Mouse (Mus musculus): ENCODE results near the gene Thoc3. TPM values are rescaled to one million over a fixed set of nuclear protein-coding genes. Genes with fewer than 3 reads are reported as not detected.

Gene Thoc3
- polyA plus RNA-seq, 1 experiment from 2014 or later, result 119 TPM

DNA sequence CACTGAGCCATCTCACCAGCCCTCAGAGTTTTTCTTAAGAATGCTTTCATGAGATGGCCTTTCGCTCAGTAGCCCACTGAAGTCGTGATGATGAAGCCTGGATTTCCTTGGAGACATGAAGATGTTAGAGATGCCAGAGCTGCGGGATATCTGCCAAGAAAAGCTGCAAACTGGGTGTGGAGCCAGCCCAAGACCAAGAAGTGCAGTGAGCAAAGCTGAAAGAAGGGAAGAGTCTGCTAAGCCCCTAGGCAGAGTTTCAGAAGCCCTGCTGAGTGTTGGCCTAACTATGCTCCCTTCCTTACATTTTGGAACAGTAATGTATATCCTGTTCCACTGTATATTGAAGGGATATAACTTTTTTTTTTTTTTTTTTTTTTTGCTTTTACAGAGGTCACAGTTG lies 10.6 kb upstream of the Thoc3 start:
- Histone ChIP-seq H3K4me2 (replicated peaks) (no peak overlapping the region), H3K9ac (no peak overlapping the region), H3K36me3 (no peaks in the 10 kb centered on the region), H3K4me3 (no peak overlapping the region), H3K27ac (no peak overlapping the region), H3K4me1 (no peaks in the 10 kb centered on the region), H3K27me3 (replicated peaks) (no peaks in the 10 kb centered on the region), H3K9me3 (no peaks in the 10 kb centered on the region)
- 65% methylated on average over 3 of the region's 3 CpGs for WGBS
- no peak for ATAC-seq (ENCODE audit: low FRiP score, low read depth)

GRCm38 (mm10) chr13:54475702-54476101 lies 7.1 kb upstream of the Thoc3 start:
- H3K4me1 ChIP-seq, result no peaks in the 10 kb centered on the region
- WGBS, result 78% methylated on average over 5 of the region's 5 CpGs
- no peak for ATAC-seq (ENCODE audit: low FRiP score, low read depth)

DNA sequence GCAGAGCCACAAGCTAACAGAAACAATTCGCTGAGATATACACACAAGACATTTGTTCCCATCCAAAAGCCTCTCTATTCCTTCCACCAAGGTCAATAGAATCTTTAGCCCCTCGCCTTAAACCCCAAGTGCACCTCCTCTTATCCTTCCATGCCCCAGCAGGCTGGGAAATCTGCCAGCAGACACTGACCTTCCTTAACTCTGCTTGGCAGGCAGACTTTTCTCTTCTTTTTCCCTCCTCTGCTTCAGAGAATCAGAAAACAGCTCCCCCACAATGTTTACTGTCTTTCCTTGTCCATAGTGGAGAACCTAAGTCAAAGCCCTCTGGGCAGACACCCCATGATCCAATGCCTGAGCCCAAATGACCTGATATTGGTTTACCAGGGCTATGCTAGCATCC lies 6.3 kb upstream of the Thoc3 start:
- no peak for ATAC-seq (ENCODE audit: low FRiP score, low read depth)
- 70% methylated on average over 2 of the region's 2 CpGs for WGBS

More at GRCm38 (mm10) chr13:54475702-54476101, 7.1 kb upstream of the Thoc3 start:
- no peak overlapping the region for H3K4me3 ChIP-seq
- no peak overlapping the region for H3K27ac ChIP-seq
- H3K27me3 ChIP-seq (replicated peaks), result no peaks in the 10 kb centered on the region
- H3K4me2 ChIP-seq (replicated peaks), result no peak overlapping the region
- no peaks in the 10 kb centered on the region for H3K36me3 ChIP-seq
- no peak overlapping the region for H3K9ac ChIP-seq
- H3K9me3 ChIP-seq, result no peaks in the 10 kb centered on the region

DNA sequence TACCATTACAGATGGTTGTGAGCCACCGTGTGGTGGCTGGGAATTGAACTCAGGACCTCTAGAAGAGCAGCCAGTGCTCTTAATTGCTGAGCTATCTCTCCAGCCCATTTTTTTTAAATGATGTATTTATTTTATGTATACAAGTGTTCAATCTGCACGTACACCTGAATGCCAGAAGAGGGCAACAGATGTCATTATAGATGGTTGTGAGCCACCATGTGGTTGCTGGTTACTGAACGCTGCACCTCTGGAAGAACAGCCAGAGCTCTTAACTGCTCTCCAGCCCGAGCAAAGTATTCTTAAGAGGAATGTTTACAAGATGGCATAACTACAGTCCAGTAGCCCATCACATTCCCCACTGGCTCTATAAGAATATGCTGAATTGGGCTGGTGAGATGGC lies 3.3 kb upstream of the Thoc3 start:
- Histone ChIP-seq H3K9me3 (no peaks in the 10 kb centered on the region), H3K9ac (no peak overlapping the region), H3K27me3 (replicated peaks) (no peaks in the 10 kb centered on the region), H3K36me3 (peaks cover 5% of the 10 kb centered on the region), H3K4me1 (peaks cover 10% of the 10 kb centered on the region), H3K4me3 (no peak overlapping the region), H3K27ac (no peak overlapping the region), H3K4me2 (replicated peaks) (no peak overlapping the region)
- WGBS, result 89% methylated on average over 4 of the region's 4 CpGs
- ATAC-seq (ENCODE audit: low FRiP score, low read depth), result no peak

More for the DNA sequence above, 6.3 kb upstream of the Thoc3 start:
- Histone ChIP-seq H3K9me3 (no peaks in the 10 kb centered on the region), H3K36me3 (no peaks in the 10 kb centered on the region), H3K27ac (no peak overlapping the region), H3K4me2 (replicated peaks) (no peak overlapping the region), H3K27me3 (replicated peaks) (no peaks in the 10 kb centered on the region), H3K4me3 (no peak overlapping the region), H3K9ac (no peak overlapping the region), H3K4me1 (no peaks in the 10 kb centered on the region)

GRCm38 (mm10) chr13:54469012-54469354 lies 334 bp upstream of the Thoc3 start:
- peak overlapping the region; percentile 80 for H3K4me3 ChIP-seq
- peaks cover 34% of the 10 kb centered on the region for H3K36me3 ChIP-seq
- ATAC-seq (ENCODE audit: low FRiP score, low read depth), result peak; percentile 70
- H3K4me2 ChIP-seq (replicated peaks), result peak overlapping the region; percentile 89
- no peak overlapping the region for H3K27ac ChIP-seq
- peaks cover 10% of the 10 kb centered on the region for H3K4me1 ChIP-seq
- no peak overlapping the region for H3K9ac ChIP-seq
- no peaks in the 10 kb centered on the region for H3K27me3 ChIP-seq (replicated peaks)
- WGBS, result 21% methylated on average over 4 of the region's 4 CpGs
- H3K9me3 ChIP-seq, result peaks cover 7% of the 10 kb centered on the region; the same call in 1 of the 2 replicates

GRCm38 (mm10) chr13:54459282-54459681 lies 9.4 kb downstream of the Thoc3 start:
- H3K9me3 ChIP-seq, result peaks cover 8% of the 10 kb centered on the region; the same call in 1 of the 2 replicates
- H3K36me3 ChIP-seq, result peaks cover 91% of the 10 kb centered on the region
- H3K27me3 ChIP-seq (replicated peaks), result no peaks in the 10 kb centered on the region
- no peak overlapping the region for H3K4me2 ChIP-seq (replicated peaks)
- no peak overlapping the region for H3K9ac ChIP-seq
- H3K4me3 ChIP-seq, result no peak overlapping the region
- no peak for ATAC-seq (ENCODE audit: low FRiP score, low read depth)
- H3K27ac ChIP-seq, result no peak overlapping the region
- whole genome bisulfite sequencing, result 90% methylated on average over 4 of the region's 4 CpGs
- no peaks in the 10 kb centered on the region for H3K4me1 ChIP-seq

DNA sequence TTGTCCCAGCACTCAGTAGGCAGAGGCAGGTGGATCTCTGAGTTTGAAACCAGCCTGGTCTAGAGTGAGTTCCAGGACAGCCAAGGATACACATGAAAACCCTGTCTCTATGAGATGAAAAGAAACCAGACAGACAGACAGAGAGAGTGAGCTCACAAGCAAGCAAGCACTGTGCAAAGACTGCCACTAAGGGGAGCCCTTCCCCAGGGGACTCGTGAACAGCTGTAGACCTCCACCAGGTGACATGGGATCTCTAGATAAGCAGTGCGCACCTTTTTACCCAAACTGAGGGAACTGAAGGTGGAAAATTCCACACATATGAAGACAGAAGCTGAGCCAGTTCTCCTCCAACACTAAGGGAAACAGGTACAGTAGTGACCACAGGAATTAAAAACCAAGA lies 11.6 kb downstream of the Thoc3 start:
- 95% methylated on average over 2 of the region's 2 CpGs for WGBS
- no peaks in the 10 kb centered on the region for H3K4me1 ChIP-seq
- peaks cover 78% of the 10 kb centered on the region for H3K36me3 ChIP-seq
- H3K4me3 ChIP-seq, result no peak overlapping the region
- no peaks in the 10 kb centered on the region for H3K27me3 ChIP-seq (replicated peaks)
- ATAC-seq (ENCODE audit: low FRiP score, low read depth), result no peak
- no peak overlapping the region for H3K4me2 ChIP-seq (replicated peaks)
- no peak overlapping the region for H3K9ac ChIP-seq
- no peak overlapping the region for H3K27ac ChIP-seq
- H3K9me3 ChIP-seq, result no peaks in the 10 kb centered on the region

DNA sequence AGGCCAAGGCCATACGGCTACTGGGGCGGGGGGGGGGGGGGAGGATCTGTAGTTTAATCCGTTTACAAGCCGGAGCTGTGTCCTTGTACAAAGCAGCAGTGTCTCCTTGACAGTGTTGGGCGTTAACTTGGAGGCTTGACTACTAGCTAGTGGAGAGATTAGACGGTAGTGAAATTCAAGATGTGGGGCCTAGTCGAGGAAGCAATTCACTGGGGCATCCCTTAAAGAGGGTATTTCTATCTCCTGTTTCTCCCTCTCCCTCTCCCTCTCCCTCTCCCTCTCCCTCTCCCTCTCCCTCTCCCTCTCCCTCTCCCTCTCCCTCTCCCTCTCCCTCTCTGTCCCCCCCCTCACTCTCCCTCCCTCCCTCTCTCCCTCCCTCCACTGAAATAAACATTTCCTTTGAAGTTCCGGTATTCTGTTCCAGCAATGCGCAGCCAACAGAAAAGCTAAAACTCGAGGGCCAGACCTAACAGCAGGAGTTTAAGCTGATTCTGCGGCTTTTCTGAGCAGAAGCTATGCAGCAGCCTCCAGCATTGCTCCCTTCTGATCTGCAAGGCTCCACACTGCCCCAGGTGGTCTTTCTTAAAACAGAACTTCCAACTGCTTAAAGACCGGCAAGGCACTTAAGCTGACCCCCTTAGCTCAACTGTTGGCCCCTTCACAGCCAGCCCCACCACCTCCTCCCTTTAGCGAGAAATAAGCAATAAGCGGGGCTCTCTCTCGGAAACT lies 21.0 kb downstream of the Thoc3 start:
- H3K9ac ChIP-seq, result no peak overlapping the region
- H3K36me3 ChIP-seq, result no peaks in the 10 kb centered on the region
- 0 out of 2 replicates have a peak overlapping the region, but pooled peaks have one; percentile 0 for H3K4me3 ChIP-seq
- WGBS, result 3% methylated on average over 15 of the region's 15 CpGs
- peaks cover 7% of the 10 kb centered on the region; the same call in 1 of the 2 replicates for H3K4me1 ChIP-seq
- ATAC-seq (ENCODE audit: low FRiP score, low read depth), result no peak
- peaks cover 5% of the 10 kb centered on the region; the same call in 1 of the 2 replicates for H3K27me3 ChIP-seq (replicated peaks)
- H3K27ac ChIP-seq, result no peak overlapping the region
- H3K4me2 ChIP-seq (replicated peaks), result peak overlapping the region; percentile 27
- H3K9me3 ChIP-seq, result no peaks in the 10 kb centered on the region

DNA sequence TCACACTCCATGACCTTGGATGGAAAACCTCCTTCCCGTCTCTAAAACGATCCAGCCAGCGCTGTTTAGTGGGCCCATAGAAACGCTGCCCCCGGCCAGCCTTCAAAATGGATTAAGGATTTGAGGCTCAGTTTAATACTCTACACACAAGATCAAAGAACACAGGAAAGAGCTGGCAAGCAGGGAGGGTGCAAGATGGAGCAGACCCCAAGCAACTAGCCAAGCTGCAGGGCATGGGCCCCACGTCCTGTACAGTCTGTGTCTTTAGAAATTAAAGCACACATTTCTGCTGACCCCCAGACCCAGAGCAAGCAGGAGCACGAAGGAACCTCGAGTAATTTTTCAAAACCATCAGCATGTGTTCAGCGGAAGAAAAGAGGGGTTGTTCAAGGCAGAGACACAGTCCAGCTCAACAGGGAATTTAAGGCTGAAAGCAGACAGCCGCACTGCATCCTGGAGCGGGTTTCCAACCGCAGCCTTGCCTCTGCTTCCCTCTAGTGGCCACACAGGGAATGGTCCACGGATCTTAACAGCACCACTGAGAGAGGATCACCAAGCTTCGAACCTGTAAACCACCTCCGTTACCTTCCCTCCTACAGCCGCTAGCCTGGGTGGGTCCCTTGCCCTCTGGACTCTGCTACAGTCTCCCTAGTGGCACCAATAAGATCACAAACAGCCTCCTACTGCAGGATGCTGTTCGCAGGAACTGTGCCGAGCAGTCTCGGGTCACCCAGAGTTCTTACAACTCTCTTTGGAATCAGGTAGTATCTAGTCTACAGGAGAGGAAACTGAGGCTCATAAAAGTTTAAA lies 21.8 kb downstream of the Thoc3 start:
- H3K36me3 ChIP-seq, result no peaks in the 10 kb centered on the region
- H3K27me3 ChIP-seq (replicated peaks), result peaks cover 5% of the 10 kb centered on the region; the same call in 1 of the 2 replicates
- ATAC-seq (ENCODE audit: low FRiP score, low read depth), result peak; percentile 66
- 29% methylated on average over 19 of the region's 19 CpGs for WGBS
- no peak overlapping the region for H3K27ac ChIP-seq
- H3K9me3 ChIP-seq, result no peaks in the 10 kb centered on the region
- H3K9ac ChIP-seq, result no peak overlapping the region
- peak overlapping the region; percentile 27; the same call in 1 of the 2 replicates for H3K4me2 ChIP-seq (replicated peaks)
- H3K4me1 ChIP-seq, result peaks cover 7% of the 10 kb centered on the region; the same call in 1 of the 2 replicates
- H3K4me3 ChIP-seq, result no peak overlapping the region

GRCm38 (mm10) chr13:54443693-54444092 lies 25.0 kb downstream of the Thoc3 start:
- Histone ChIP-seq H3K4me3 (no peak overlapping the region), H3K36me3 (no peaks in the 10 kb centered on the region), H3K27ac (no peak overlapping the region), H3K4me1 (peaks cover 7% of the 10 kb centered on the region; the same call in 1 of the 2 replicates), H3K27me3 (replicated peaks) (peaks cover 5% of the 10 kb centered on the region; the same call in 1 of the 2 replicates), H3K9me3 (no peaks in the 10 kb centered on the region), H3K4me2 (replicated peaks) (no peak overlapping the region), H3K9ac (no peak overlapping the region)
- WGBS, result 91% methylated on average over 3 of the region's 3 CpGs
- no peak for ATAC-seq (ENCODE audit: low FRiP score, low read depth)

DNA sequence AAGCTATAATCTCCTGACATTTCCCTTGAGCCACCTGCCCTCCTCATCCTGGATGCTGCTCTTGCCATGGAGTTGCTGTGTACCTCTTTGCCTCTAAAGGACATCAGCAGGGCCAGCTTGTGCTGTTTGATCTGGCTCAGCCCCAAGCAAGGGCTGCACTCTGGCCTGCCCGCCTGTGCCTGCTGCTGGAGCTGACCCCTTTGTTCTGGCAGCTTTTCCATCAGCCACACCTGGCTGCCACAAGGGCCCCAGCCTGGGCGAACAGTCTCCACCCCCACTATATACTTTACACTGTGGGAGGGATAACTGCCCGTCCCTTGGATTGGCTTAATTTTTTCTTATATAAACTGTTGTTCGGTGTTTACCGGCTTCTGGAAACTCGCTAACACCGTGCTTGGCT lies 28.7 kb downstream of the Thoc3 start:
- no peak overlapping the region for H3K27ac ChIP-seq
- no peak overlapping the region for H3K4me2 ChIP-seq (replicated peaks)
- WGBS, result 68% methylated on average over 7 of the region's 7 CpGs
- no peaks in the 10 kb centered on the region for H3K4me1 ChIP-seq
- no peaks in the 10 kb centered on the region for H3K9me3 ChIP-seq
- H3K4me3 ChIP-seq, result no peak overlapping the region
- no peaks in the 10 kb centered on the region for H3K27me3 ChIP-seq (replicated peaks)
- no peak overlapping the region for H3K9ac ChIP-seq
- no peaks in the 10 kb centered on the region for H3K36me3 ChIP-seq
- no peak for ATAC-seq (ENCODE audit: low FRiP score, low read depth)

GRCm38 (mm10) chr13:54438814-54439213 lies 29.8 kb downstream of the Thoc3 start:
- no peaks in the 10 kb centered on the region for H3K4me1 ChIP-seq
- no peak overlapping the region for H3K9ac ChIP-seq
- no peaks in the 10 kb centered on the region for H3K27me3 ChIP-seq (replicated peaks)
- no peak overlapping the region for H3K27ac ChIP-seq
- H3K4me3 ChIP-seq, result no peak overlapping the region
- no peak overlapping the region for H3K4me2 ChIP-seq (replicated peaks)
- 82% methylated on average over 3 of the region's 3 CpGs for WGBS
- H3K9me3 ChIP-seq, result no peaks in the 10 kb centered on the region
- ATAC-seq (ENCODE audit: low FRiP score, low read depth), result no peak
- no peaks in the 10 kb centered on the region for H3K36me3 ChIP-seq
